Mouse (Mus musculus): ENCODE measurements at regions not wholly inside any gene's neighbourhood (a gene's known extent, or its start where the extent isn't known, plus 50 kb on each side); places are given as distances from the start of the nearest gene placed in this dataset.

DNA sequence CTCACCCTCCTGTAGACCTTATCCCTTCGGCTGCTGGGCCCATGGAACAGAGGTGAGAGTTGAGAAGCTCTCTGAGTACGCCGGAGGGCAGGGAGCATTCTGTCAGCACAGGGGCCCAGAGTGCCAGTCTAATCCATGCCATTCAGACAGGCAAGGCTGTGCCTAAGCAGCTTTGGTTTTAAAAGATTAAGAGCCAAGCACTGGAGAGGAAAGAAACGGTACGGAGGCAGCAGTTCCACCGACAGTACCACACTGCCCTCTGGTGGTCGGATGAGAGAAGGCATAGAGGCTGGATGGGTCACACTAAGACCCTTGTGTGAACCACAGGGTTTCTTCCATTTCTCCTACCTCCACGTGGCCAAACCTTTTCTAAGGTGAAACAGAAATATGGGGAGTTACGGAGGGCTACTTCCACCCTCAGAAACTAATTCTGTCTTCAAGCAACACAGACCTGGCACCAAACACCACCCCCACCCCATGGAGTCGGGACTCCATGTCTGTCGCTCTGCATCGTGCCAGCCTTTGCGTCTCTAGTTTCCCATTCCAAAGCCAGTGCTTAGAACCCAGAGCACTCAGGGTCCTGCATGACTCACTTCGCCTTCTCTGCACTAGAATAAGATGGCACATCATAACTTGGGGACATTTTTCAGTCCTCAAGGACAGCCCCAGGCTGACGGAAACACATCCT, 297.9 kb downstream of the Tns1 start:
- DNase-seq = peak; percentile 96
- Histone ChIP-seq H3K9me3 (ENCODE audit: low read depth, low read length) (no peaks in the 10 kb centered on the region), H3K4me3 (ENCODE audit: low read depth, low read length) (no peak overlapping the region), H3K9ac (no peak overlapping the region), H3K4me2 (no peak overlapping the region), H3K36me3 (ENCODE audit: insufficient read depth) (no peaks in the 10 kb centered on the region), H3K4me1 (ENCODE audit: insufficient read depth) (peaks cover 11% of the 10 kb centered on the region; the same call in 1 of the 2 replicates), H3K27ac (ENCODE audit: low read depth) (no peak overlapping the region), H3K27me3 (ENCODE audit: insufficient read depth, low read length) (no peaks in the 10 kb centered on the region)
- peak; percentile 66 for ATAC-seq (ENCODE audit: insufficient read depth)
- 36% methylated on average over 15 of the region's 15 CpGs for WGBS
- TF ChIP-seq CTCF (IDR thresholded peaks at IDR 0.05; ENCODE audit: low read depth) = peak; percentile 99

DNA sequence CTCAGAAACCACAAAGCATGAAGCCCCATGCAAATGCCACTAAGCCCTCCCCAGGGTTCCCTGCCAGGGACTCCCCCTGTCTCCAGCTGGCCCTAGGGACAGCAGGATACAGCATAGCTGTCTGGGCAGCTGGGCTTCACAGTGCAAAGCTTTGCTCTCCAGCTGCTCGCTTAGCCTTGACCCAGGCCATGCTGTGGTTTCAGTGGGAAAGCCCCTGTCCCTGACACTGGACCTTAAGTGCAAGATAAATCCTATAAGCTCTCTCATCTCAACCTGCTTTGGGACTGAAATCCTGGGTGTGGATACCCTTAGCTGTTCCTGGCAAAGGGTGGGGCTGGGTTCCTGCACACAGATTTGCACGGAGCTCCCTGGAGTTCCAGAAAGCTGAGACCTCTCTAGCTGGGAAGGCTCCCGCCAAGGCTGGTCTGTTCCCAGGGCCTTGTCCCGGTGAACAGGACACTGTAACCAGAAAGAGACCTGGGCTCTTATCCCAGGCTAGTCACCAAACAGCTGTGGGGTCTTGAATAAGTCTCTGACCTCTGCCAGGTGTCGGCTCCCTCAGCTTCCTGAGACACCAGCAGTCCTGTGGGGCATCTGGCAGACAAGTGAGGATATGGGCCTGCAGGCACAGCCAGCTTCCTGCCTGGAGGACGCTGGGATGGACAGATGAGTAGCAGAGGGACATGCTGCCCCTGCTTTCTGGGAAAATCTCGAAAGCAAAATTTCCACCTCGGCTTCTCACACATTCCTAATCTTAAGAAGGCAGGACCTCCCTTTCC, 299.7 kb downstream of the Tns1 start:
- H3K27ac ChIP-seq (ENCODE audit: low read depth) = no peak overlapping the region; the same call in 1 of the 2 replicates
- peaks cover 11% of the 10 kb centered on the region; the same call in 1 of the 2 replicates for H3K4me1 ChIP-seq (ENCODE audit: insufficient read depth)
- TF ChIP-seq CTCF (IDR thresholded peaks at IDR 0.05; ENCODE audit: low read depth) = no peak
- H3K4me2 ChIP-seq = no peak overlapping the region
- WGBS = 50% methylated on average over 8 of the region's 8 CpGs
- H3K9me3 ChIP-seq (ENCODE audit: low read depth, low read length) = no peaks in the 10 kb centered on the region
- DNase-seq (peak; percentile 63), ATAC-seq (ENCODE audit: insufficient read depth) (peak; percentile 57)
- no peaks in the 10 kb centered on the region for H3K27me3 ChIP-seq (ENCODE audit: insufficient read depth, low read length)
- no peaks in the 10 kb centered on the region for H3K36me3 ChIP-seq (ENCODE audit: insufficient read depth)
- H3K4me3 ChIP-seq (ENCODE audit: low read depth, low read length) = no peak overlapping the region
- no peak overlapping the region for H3K9ac ChIP-seq

DNA sequence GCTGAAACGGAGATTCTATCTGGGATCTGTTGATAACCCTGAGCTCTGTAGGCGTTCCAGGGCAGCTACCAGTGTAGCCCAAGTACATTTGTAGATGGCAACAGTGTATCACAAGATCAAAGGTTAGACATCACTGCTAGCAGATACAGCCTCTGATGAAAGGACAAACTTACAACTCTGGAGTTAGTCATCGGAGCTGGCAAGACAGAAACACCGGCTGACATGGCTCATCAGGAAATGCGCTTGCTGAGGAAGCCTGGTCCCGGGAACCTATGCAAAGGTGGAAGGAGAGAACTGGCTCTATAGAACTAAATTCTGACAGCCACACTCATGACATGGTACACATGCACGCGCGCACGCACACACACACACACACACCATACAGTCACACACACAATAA, 300.5 kb downstream of the Tns1 start:
- WGBS = 78% methylated on average over 10 of the region's 10 CpGs
- H3K36me3 ChIP-seq (ENCODE audit: insufficient read depth) = no peaks in the 10 kb centered on the region
- no peak overlapping the region for H3K9ac ChIP-seq
- ATAC-seq (ENCODE audit: insufficient read depth) = no peak
- no peak overlapping the region for H3K27ac ChIP-seq (ENCODE audit: low read depth)
- H3K27me3 ChIP-seq (ENCODE audit: insufficient read depth, low read length) = no peaks in the 10 kb centered on the region
- H3K4me2 ChIP-seq = no peak overlapping the region
- peaks cover 11% of the 10 kb centered on the region; the same call in 1 of the 2 replicates for H3K4me1 ChIP-seq (ENCODE audit: insufficient read depth)
- DNase-seq = no peak
- H3K9me3 ChIP-seq (ENCODE audit: low read depth, low read length) = no peaks in the 10 kb centered on the region
- H3K4me3 ChIP-seq (ENCODE audit: low read depth, low read length) = no peak overlapping the region
- no peak for TF ChIP-seq CTCF (IDR thresholded peaks at IDR 0.05; ENCODE audit: low read depth)

DNA sequence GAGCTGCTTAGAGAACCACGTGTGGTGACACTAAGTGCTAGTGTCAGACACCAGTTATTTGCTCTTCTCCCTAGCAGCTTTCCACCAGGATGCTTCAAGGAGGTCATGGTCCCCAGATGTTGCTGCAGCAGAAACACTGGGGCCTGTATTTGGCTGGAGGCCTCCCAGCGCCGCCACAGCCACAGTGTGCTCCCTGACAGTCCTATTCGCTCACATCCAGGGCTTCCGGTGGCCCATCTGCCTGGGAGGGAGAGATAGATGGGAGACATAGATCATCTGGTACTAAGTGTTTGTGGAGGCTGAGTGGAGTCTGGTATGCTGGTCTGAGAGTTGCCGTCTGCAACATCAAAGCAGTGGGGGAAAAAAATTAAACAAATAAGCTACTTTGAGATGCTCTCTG, 301.6 kb downstream of the Tns1 start:
- Histone ChIP-seq H3K36me3 (ENCODE audit: insufficient read depth) (no peaks in the 10 kb centered on the region), H3K9me3 (ENCODE audit: low read depth, low read length) (no peaks in the 10 kb centered on the region), H3K27ac (ENCODE audit: low read depth) (no peak overlapping the region), H3K4me3 (ENCODE audit: low read depth, low read length) (no peak overlapping the region), H3K4me2 (no peak overlapping the region), H3K9ac (no peak overlapping the region), H3K4me1 (ENCODE audit: insufficient read depth) (peaks cover 11% of the 10 kb centered on the region; the same call in 1 of the 2 replicates), H3K27me3 (ENCODE audit: insufficient read depth, low read length) (no peaks in the 10 kb centered on the region)
- 16% methylated on average over 6 of the region's 6 CpGs for WGBS
- DNase-seq (peak; percentile 66), ATAC-seq (ENCODE audit: insufficient read depth) (peak; percentile 41; the same call in 1 of the 2 replicates)
- TF ChIP-seq CTCF (IDR thresholded peaks at IDR 0.05; ENCODE audit: low read depth) = no peak

DNA sequence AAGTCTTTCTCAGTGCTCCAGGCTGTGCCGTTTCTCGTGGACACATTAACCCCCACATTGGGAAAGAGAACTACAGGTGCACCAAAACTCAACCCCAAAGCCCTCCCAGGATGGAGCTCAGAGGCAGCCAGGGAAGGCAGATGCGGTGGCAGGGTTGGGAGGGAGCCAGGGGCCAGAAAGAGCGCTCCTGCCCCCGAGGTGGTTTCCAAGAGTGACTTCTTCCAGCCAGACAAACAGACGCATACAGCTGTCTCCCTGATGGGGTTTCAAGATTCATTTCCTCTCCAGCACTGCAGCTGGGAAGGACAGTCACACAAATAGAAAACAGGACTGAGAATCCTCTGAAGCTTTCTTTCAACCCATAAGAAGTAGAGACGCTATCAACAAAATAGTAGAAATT, 303.5 kb downstream of the Tns1 start:
- DNase-seq = no peak
- Histone ChIP-seq H3K27me3 (ENCODE audit: insufficient read depth, low read length) (no peaks in the 10 kb centered on the region), H3K9ac (no peak overlapping the region), H3K4me3 (ENCODE audit: low read depth, low read length) (no peak overlapping the region), H3K36me3 (ENCODE audit: insufficient read depth) (no peaks in the 10 kb centered on the region), H3K4me1 (ENCODE audit: insufficient read depth) (peaks cover 8% of the 10 kb centered on the region; the same call in 1 of the 2 replicates), H3K27ac (ENCODE audit: low read depth) (no peak overlapping the region), H3K9me3 (ENCODE audit: low read depth, low read length) (no peaks in the 10 kb centered on the region), H3K4me2 (no peak overlapping the region)
- no peak for TF ChIP-seq CTCF (IDR thresholded peaks at IDR 0.05; ENCODE audit: low read depth)
- 52% methylated on average over 7 of the region's 7 CpGs for WGBS
- ATAC-seq (ENCODE audit: insufficient read depth) = no peak

DNA sequence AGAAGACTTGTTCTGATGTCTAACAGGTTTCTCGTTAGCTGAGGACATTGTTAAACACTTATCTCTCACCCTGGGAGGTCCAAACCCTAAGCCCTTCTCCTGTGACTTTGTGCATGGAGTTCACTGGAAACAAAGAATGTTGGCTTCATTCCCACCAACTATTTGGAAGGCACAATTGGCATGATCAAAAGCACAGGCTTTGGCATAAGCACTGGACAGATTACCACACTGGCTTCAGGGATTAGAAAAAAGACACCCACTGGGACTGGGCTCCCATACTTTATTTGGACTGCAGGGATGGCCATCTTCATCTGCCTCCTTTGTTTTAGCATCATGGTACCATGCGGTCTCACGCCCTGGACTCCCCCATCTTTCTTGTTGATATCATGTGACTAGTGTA, 317.0 kb downstream of the Tns1 start:
- no peak for TF ChIP-seq CTCF (IDR thresholded peaks at IDR 0.05; ENCODE audit: low read depth)
- ATAC-seq (ENCODE audit: insufficient read depth) (no peak), DNase-seq (no peak)
- no peaks in the 10 kb centered on the region for H3K4me1 ChIP-seq (ENCODE audit: insufficient read depth)
- H3K9ac ChIP-seq = no peak overlapping the region
- no peaks in the 10 kb centered on the region for H3K9me3 ChIP-seq (ENCODE audit: low read depth, low read length)
- 77% methylated on average over 3 of the region's 3 CpGs for WGBS
- H3K27me3 ChIP-seq (ENCODE audit: insufficient read depth, low read length) = no peaks in the 10 kb centered on the region
- H3K27ac ChIP-seq (ENCODE audit: low read depth) = no peak overlapping the region
- no peak overlapping the region for H3K4me2 ChIP-seq
- no peaks in the 10 kb centered on the region for H3K36me3 ChIP-seq (ENCODE audit: insufficient read depth)
- H3K4me3 ChIP-seq (ENCODE audit: low read depth, low read length) = no peak overlapping the region

DNA sequence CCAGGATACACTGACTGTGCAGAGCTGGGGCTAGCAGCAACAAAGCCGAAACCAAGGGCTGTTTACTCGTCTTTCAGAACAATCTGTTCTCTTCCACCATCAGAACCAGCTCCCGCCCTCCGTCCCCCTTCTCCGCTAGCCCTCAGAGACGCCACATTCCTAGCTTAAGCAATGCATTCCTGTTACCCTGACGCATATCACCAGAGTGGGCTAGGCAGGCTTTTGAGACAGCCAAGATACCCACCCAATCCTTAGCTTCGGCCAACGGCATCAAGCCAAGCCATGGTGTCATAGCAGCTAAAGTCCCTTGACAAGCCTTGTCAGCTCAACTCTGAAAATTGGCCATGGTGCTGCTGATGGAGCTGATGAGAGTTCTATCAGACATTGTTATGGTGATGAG, 319.1 kb downstream of the Tns1 start:
- no peak for DNase-seq
- Histone ChIP-seq H3K27me3 (ENCODE audit: insufficient read depth, low read length) (no peaks in the 10 kb centered on the region), H3K4me1 (ENCODE audit: insufficient read depth) (no peaks in the 10 kb centered on the region), H3K4me3 (ENCODE audit: low read depth, low read length) (no peak overlapping the region), H3K4me2 (no peak overlapping the region), H3K9ac (no peak overlapping the region), H3K9me3 (ENCODE audit: low read depth, low read length) (no peaks in the 10 kb centered on the region), H3K27ac (ENCODE audit: low read depth) (no peak overlapping the region), H3K36me3 (ENCODE audit: insufficient read depth) (no peaks in the 10 kb centered on the region)
- TF ChIP-seq CTCF (IDR thresholded peaks at IDR 0.05; ENCODE audit: low read depth) = no peak
- no peak for ATAC-seq (ENCODE audit: insufficient read depth)
- WGBS = 69% methylated on average over 9 of the region's 9 CpGs

Measured in lung, embryonic 14.5 days (tissue).